Mouse (Mus musculus) midbrain, embryonic 15.5 days (tissue): ENCODE results near the gene Spaar. TPM values are rescaled to one million over a fixed set of nuclear protein-coding genes. Genes with fewer than 3 reads are reported as not detected.

Source experiments
- ATAC-seq: fragments of 200-750 bp; cut with Nextera tagmentation; replicated peaks from 2 replicates; pipeline ENCODE4 v1.8.0; 2017; ENCODE audit warnings: moderate TSS enrichment
- H3K27ac ChIP-seq: fragments of 300-500 bp; sonication (generic); 2 replicates; pipeline ENCODE4 v1.5.1; 2015; ENCODE audit warnings: mild to moderate bottlenecking, inconsistent platforms
- H3K27me3 ChIP-seq: fragments of 300-500 bp; sonication (generic); replicated peaks from 2 replicates; pipeline ENCODE4 v1.6.1; 2015; ENCODE audit warnings: inconsistent platforms
- H3K36me3 ChIP-seq: fragments of 300-500 bp; sonication (generic); replicated peaks from 2 replicates; pipeline ENCODE4 v1.6.1; 2015; ENCODE audit warnings: inconsistent platforms
- H3K4me1 ChIP-seq: fragments of 300-500 bp; sonication (generic); 2 replicates; pipeline ENCODE4 v1.6.1; 2015; ENCODE audit warnings: inconsistent platforms
- H3K4me2 ChIP-seq: fragments of 300-500 bp; sonication (generic); 2 replicates; pipeline ENCODE4 v1.6.1; 2015; ENCODE audit warnings: inconsistent platforms, mild to moderate bottlenecking, moderate library complexity
- H3K4me3 ChIP-seq: fragments of 300-500 bp; sonication (generic); 2 replicates; pipeline ENCODE4 v1.5.1; 2015; ENCODE audit warnings: mild to moderate bottlenecking, inconsistent platforms
- H3K9ac ChIP-seq: fragments of 300-500 bp; sonication (generic); 2 replicates; pipeline ENCODE4 v1.6.1; 2015; ENCODE audit warnings: mild to moderate bottlenecking, inconsistent platforms
- H3K9me3 ChIP-seq: fragments of 300-500 bp; sonication (generic); 2 replicates; pipeline ENCODE4 v1.6.1; 2016; ENCODE audit warnings: inconsistent platforms
- WGBS: fragments of 180-500 bp; shearing (Covaris S2); methylation state at CpG from one replicate; pipeline ENCODE4 v1.1.7; 2015; ENCODE audit warnings: mixed read lengths; 5-methylcytosine and 5-hydroxymethylcytosine counted together
- polyA plus RNA-seq: library from polyadenylated mRNA; unstranded; fragments of >200 nt; fragmentation: Nextera tagmentation; extraction: Ambion mirVana; gene quantifications from 2 replicates; pipeline ENCODE4 v1.2.1, GENCODE M21; 2015

Gene Spaar
- polyA plus RNA-seq, 1 experiment from 2014 or later: not detected

GRCm38 (mm10) chr4:43711821-43712220, 18.0 kb upstream of the Spaar start:
- no peaks in the 10 kb centered on the region for H3K4me1 ChIP-seq

GRCm38 (mm10) chr4:43713652-43714219, 16.1 kb upstream of the Spaar start:
- Histone ChIP-seq H3K36me3 (no peaks in the 10 kb centered on the region), H3K9me3 (no peaks in the 10 kb centered on the region), H3K4me1 (no peaks in the 10 kb centered on the region), H3K27ac (no peak overlapping the region), H3K9ac (no peak overlapping the region), H3K27me3 (no peaks in the 10 kb centered on the region), H3K4me2 (no peak overlapping the region), H3K4me3 (no peak overlapping the region)
- ATAC-seq: no peak
- 42% methylated on average over 7 of the region's 7 CpGs for WGBS

More at GRCm38 (mm10) chr4:43711821-43712220, 18.0 kb upstream of the Spaar start:
- Histone ChIP-seq H3K27ac (no peak overlapping the region), H3K4me2 (no peak overlapping the region), H3K4me3 (no peak overlapping the region), H3K9ac (no peak overlapping the region), H3K27me3 (no peaks in the 10 kb centered on the region), H3K9me3 (no peaks in the 10 kb centered on the region), H3K36me3 (no peaks in the 10 kb centered on the region)
- WGBS: 1% methylated on average over 2 of the region's 2 CpGs
- ATAC-seq: no peak

DNA sequence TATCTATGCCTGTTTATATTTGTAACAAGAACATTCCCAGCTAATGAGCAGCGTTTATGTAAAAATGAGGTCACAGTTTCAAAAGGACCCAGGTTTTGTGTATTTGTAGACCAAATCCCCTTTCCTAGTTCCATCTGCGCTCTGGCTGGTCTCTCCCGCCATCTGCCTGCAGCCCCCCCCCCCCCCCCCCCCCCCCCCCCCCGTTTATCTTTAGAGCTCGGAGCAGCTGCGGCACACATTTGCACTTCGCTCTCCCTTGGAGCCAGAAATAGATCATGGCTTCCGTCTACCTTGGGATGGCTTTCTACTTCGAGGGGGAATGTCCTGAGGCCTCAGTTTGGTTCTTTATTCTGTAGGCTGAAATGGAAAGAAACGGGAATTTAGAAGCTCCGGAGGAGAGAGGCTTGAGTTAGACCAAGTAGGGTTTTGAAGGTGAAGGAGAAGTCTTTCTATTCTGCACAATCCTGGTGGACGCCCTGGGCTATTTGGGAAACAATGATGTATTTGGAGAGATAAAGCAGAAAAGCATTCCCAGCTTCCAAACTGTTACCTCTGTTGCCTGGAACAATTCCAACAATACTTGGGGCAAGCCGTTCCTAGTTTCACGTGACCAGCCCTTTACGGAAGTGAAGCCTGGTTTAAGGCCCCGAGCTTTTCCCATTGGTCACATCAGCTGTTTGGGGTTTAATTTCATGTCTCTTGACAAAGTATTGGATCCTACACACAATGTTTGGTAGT, 9.2 kb upstream of the Spaar start:
- H3K4me2 ChIP-seq: no peak overlapping the region
- no peaks in the 10 kb centered on the region for H3K4me1 ChIP-seq
- H3K4me3 ChIP-seq: no peak overlapping the region
- no peak overlapping the region for H3K9ac ChIP-seq
- H3K27ac ChIP-seq: no peak overlapping the region
- no peak for ATAC-seq
- no peaks in the 10 kb centered on the region for H3K9me3 ChIP-seq
- no peaks in the 10 kb centered on the region for H3K27me3 ChIP-seq
- 54% methylated on average over 12 of the region's 16 CpGs for WGBS
- H3K36me3 ChIP-seq: no peaks in the 10 kb centered on the region

DNA sequence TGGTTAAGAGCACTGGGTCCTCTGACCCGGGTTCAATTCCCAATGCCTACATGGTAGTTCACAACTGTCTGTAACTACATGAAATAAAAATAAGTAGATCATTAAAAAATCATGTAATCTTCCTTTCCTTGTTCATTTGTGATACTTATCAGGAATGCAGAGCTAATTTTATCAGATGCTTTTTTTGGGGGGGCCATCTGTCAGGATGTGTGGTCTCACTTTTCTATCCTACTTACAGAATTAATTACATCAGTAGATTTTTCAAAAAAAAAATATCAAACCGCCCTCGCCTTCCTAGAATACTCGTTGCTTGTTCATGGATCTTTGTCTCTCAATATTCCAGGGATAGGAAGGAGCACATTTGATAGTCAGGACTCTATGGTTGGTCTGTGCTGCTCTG, 7.6 kb upstream of the Spaar start:
- H3K27ac ChIP-seq: no peak overlapping the region
- H3K4me2 ChIP-seq: no peak overlapping the region
- no peaks in the 10 kb centered on the region for H3K27me3 ChIP-seq
- no peaks in the 10 kb centered on the region for H3K36me3 ChIP-seq
- no peaks in the 10 kb centered on the region for H3K9me3 ChIP-seq
- H3K9ac ChIP-seq: no peak overlapping the region
- no peak for ATAC-seq
- no peak overlapping the region for H3K4me3 ChIP-seq
- no peaks in the 10 kb centered on the region for H3K4me1 ChIP-seq
- 86% methylated on average over 4 of the region's 4 CpGs for WGBS

DNA sequence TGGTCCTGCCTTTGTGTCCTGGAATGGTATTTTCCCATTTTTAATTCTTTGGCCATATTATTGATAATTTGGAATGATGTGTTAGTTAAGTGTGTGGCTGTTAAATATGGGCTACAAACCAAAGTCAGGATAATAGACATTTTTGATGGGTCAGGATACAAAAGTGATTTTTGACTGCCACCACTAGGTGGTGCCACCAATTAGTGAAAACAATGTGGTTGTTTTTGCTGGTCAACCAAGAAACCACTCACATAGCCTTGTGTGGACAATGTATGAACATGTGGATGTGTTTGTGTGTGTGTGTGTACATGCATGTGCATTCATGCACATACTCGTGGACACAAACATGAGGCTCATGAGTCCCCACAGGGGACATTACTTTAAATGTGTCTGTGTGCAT, 5.1 kb upstream of the Spaar start:
- no peaks in the 10 kb centered on the region for H3K9me3 ChIP-seq
- no peak overlapping the region for H3K9ac ChIP-seq
- H3K36me3 ChIP-seq: no peaks in the 10 kb centered on the region
- H3K4me2 ChIP-seq: no peak overlapping the region
- no peak overlapping the region for H3K27ac ChIP-seq
- WGBS: 46% methylated on average over 1 of the region's 1 CpGs
- H3K4me1 ChIP-seq: no peaks in the 10 kb centered on the region
- no peak for ATAC-seq
- H3K27me3 ChIP-seq: no peaks in the 10 kb centered on the region
- H3K4me3 ChIP-seq: no peak overlapping the region

- Histone ChIP-seq H3K4me1 (no peaks in the 10 kb centered on the region), H3K9ac (no peak overlapping the region), H3K27me3 (no peaks in the 10 kb centered on the region), H3K4me3 (no peak overlapping the region), H3K4me2 (no peak overlapping the region), H3K9me3 (no peaks in the 10 kb centered on the region), H3K36me3 (no peaks in the 10 kb centered on the region), H3K27ac (no peak overlapping the region)
- ATAC-seq: no peak
- 78% methylated on average over 12 of the region's 12 CpGs for whole genome bisulfite sequencing
Observed at GRCm38 (mm10) chr4:43726228-43726993, 3.4 kb upstream of the Spaar start.

GRCm38 (mm10) chr4:43726995-43727394, 2.8 kb upstream of the Spaar start, which contains the start of gene Hrct1:
Gene Hrct1, plus strand, starts transcription at chr4:43727188.
- no peak for ATAC-seq
- no peak within 1 kb of the TSS for H3K4me2 ChIP-seq
- H3K36me3 ChIP-seq: no peaks in the 10 kb centered on the region
- H3K27me3 ChIP-seq: no peaks in the 10 kb centered on the region
- no peak within 1 kb of the TSS for H3K4me3 ChIP-seq
- WGBS: 55% methylated on average over 3 of the region's 3 CpGs
- H3K9me3 ChIP-seq: no peaks in the 10 kb centered on the region
- no peaks in the 10 kb centered on the region for H3K4me1 ChIP-seq
- no peak within 1 kb of the TSS for H3K27ac ChIP-seq
- no peak within 1 kb of the TSS for H3K9ac ChIP-seq

DNA sequence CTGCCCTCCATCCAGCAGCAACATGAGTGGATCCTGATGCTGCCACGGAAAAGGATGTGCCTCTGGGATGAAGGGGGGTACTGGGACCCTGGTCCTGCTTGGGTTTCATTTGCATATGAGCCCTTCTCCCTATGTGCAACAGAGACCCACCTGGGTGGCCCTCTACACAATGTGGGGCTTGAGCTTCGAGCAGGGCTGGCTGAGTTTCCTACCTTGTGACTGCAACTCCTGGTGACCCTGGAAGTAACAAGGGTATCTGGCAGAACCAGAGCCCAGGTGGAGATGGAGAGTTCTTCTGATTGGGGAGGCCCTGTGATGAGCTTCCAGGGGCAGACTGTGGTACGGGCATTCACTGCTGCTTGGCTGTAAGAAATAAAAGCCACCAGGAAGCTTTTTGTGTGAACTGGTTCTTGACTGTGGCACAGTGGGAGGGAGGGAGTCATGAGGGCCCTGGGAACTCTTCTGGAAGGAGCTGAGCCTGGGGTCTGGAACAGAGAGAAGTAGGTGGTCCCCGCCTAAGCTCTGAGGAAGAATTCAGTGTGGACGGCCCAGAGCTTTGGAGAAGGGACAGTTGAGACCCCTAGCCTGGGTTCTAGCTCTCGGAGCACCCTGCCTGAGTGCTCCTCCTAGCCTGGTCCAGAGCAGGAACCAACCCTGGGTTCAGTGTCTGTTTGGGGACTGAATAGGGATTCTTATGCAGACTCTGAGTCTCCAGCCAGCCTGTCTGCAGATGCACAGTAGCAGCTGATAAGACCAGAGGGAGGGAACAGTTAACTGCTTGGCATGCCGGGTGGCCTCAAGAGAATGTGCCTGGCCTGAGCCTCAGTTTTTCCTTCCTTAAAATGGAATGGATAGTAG, 1.9 kb upstream of the Spaar start:
- WGBS: 71% methylated on average over 7 of the region's 7 CpGs

GRCm38 (mm10) chr4:43728576-43728954, 1.3 kb upstream of the Spaar start:
- 50% methylated on average over 5 of the region's 5 CpGs for WGBS
- Histone ChIP-seq H3K9me3 (no peaks in the 10 kb centered on the region), H3K27me3 (no peaks in the 10 kb centered on the region), H3K4me2 (no peak overlapping the region), H3K27ac (no peak overlapping the region), H3K4me3 (no peak overlapping the region), H3K4me1 (no peaks in the 10 kb centered on the region), H3K9ac (no peak overlapping the region), H3K36me3 (no peaks in the 10 kb centered on the region)
- ATAC-seq: no peak

More for the DNA sequence above, 1.9 kb upstream of the Spaar start:
- no peaks in the 10 kb centered on the region for H3K9me3 ChIP-seq
- H3K9ac ChIP-seq: no peak overlapping the region
- no peak overlapping the region for H3K4me3 ChIP-seq
- H3K27ac ChIP-seq: no peak overlapping the region
- no peak for ATAC-seq
- H3K4me1 ChIP-seq: no peaks in the 10 kb centered on the region
- no peak overlapping the region for H3K4me2 ChIP-seq
- no peaks in the 10 kb centered on the region for H3K27me3 ChIP-seq
- no peaks in the 10 kb centered on the region for H3K36me3 ChIP-seq

- 83% methylated on average over 3 of the region's 3 CpGs for WGBS
Observed at GRCm38 (mm10) chr4:43729126-43729525, 708 bp upstream of the Spaar start.

DNA sequence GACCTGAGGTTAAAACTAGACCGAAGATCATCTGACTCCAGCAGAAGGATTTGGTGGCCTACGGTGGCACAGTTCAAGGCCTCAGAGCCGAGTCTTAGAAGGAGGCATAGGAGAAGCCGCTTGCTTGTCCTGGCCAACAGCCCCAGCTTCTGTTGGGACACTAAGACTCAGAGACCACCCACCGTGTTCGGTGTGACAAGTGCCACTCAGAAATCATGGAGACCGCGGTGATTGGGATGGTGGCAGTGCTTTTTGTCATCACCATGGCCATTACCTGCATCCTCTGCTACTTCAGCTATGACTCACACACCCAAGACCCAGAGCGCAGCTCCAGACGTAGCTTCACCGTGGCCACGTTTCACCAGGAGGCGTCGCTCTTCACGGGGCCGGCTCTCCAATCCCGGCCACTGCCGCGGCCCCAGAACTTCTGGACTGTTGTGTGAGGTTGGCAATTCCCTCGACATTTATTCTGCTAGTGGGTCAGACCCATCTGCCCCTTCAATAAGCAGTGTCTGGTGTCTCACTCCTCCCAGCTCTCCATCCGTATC, 990 bp downstream of the Spaar start:
- ATAC-seq: no peak
- H3K4me1 ChIP-seq: no peaks in the 10 kb centered on the region
- no peaks in the 10 kb centered on the region for H3K27me3 ChIP-seq
- H3K36me3 ChIP-seq: no peaks in the 10 kb centered on the region
- no peak overlapping the region for H3K27ac ChIP-seq
- no peak overlapping the region for H3K4me2 ChIP-seq
- H3K9me3 ChIP-seq: no peaks in the 10 kb centered on the region
- no peak overlapping the region for H3K4me3 ChIP-seq
- 68% methylated on average over 21 of the region's 21 CpGs for WGBS
- H3K9ac ChIP-seq: no peak overlapping the region

More at GRCm38 (mm10) chr4:43729126-43729525, 708 bp upstream of the Spaar start:
- no peak for ATAC-seq
- Histone ChIP-seq H3K27me3 (no peaks in the 10 kb centered on the region), H3K27ac (no peak overlapping the region), H3K9ac (no peak overlapping the region), H3K4me3 (no peak overlapping the region), H3K9me3 (no peaks in the 10 kb centered on the region), H3K4me2 (no peak overlapping the region), H3K4me1 (no peaks in the 10 kb centered on the region), H3K36me3 (no peaks in the 10 kb centered on the region)

- no peak for ATAC-seq
- H3K27me3 ChIP-seq: no peaks in the 10 kb centered on the region
- no peaks in the 10 kb centered on the region for H3K36me3 ChIP-seq
- no peak overlapping the region for H3K27ac ChIP-seq
- WGBS: 21% methylated on average over 1 of the region's 1 CpGs
- H3K4me1 ChIP-seq: no peaks in the 10 kb centered on the region
- no peak overlapping the region for H3K4me2 ChIP-seq
- H3K9ac ChIP-seq: no peak overlapping the region
- no peak overlapping the region for H3K4me3 ChIP-seq
- no peaks in the 10 kb centered on the region for H3K9me3 ChIP-seq
Observed at GRCm38 (mm10) chr4:43732171-43732570, 2.3 kb downstream of the Spaar start.
